Mouse (Mus musculus): ENCODE data around the gene Sypl2.

DNA sequence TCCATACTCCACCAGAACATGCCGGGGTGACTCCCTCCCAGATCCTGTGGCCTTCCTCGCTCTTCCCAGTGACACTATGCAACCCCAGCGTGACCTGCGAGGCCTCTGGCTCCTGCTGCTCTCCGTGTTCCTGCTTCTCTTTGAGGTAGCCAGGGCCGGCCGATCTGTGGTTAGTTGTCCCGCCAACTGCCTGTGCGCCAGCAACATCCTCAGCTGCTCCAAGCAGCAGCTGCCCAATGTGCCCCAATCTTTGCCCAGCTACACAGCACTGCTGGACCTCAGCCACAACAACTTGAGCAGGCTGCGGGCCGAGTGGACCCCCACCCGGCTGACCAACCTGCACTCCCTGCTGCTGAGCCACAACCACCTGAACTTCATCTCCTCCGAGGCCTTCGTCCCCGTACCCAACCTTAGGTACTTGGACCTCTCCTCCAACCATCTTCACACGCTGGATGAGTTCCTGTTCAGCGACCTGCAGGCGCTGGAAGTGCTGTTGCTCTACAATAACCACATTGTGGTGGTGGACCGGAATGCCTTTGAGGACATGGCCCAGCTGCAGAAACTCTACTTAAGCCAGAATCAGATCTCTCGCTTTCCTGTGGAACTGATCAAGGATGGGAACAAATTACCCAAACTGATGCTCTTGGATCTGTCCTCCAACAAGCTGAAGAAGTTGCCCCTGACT lies 39.2 kb downstream of the Sypl2 start:
- TF ChIP-seq CTCF (conservative IDR thresholded peaks at IDR 0.05; ENCODE audit: insufficient read depth, insufficient read length, low read depth, low read length), result no peak
- TF ChIP-seq POLR2A (IDR thresholded peaks at IDR 0.05; ENCODE audit: low read depth, low read length), result no peak
